Comparison of ENCODE assay signal across 15 mouse cellular contexts in genomic region chr11:114194055-114194706, GRCm38 (mm10).
DNase-seq lines count a peak whose midpoint lies in the region; TF ChIP-seq lines count a peak whose summit lies in the region.
"Had no signal": no experiment of that assay in that cellular context is flagged by ENCODE, and none has a peak within 500 bp of the region (broad histone marks: within the 10 kb centered on the region; RNA-seq: fewer than 3 reads in every experiment).

No protein-coding gene starts in this region.

- H3K27ac ChIP-seq in layer of hippocampus, adult 2 months, result no peak overlapping the region
- H3K27ac ChIP-seq in embryonic facial prominence, embryonic 10.5 days (replicated peaks), result peak overlapping the region; percentile 35; the same call in 1 of the 2 replicates
- H3K27ac ChIP-seq: gastrocnemius, adult 2 months; intestine, embryonic 15.5 days had no signal

- H3K4me3 ChIP-seq in layer of hippocampus, adult 2 months, result no peak overlapping the region
- peak overlapping the region; percentile 21; the same call in 1 of the 2 replicates for H3K4me3 ChIP-seq in embryonic facial prominence, embryonic 10.5 days
- H3K4me3 ChIP-seq: gastrocnemius, adult 2 months; intestine, embryonic 15.5 days had no signal

- H3K36me3 ChIP-seq in embryonic facial prominence, embryonic 10.5 days (replicated peaks), result no peaks in the 10 kb centered on the region
- H3K36me3 ChIP-seq: intestine, embryonic 15.5 days had no signal

- WGBS in embryonic facial prominence, embryonic 10.5 days, result 47% methylated on average over 16 of the region's 16 CpGs

- intact Hi-C loops in left cerebral cortex, postnatal 25 days (cut with DNase I), result no loop called here

- peaks cover 11% of the 10 kb centered on the region for H3K9me3 ChIP-seq in embryonic facial prominence, embryonic 10.5 days
- H3K9me3 ChIP-seq: intestine, embryonic 15.5 days had no signal

- H3K27me3 ChIP-seq in embryonic facial prominence, embryonic 10.5 days (replicated peaks; ENCODE audit: low read depth, poor library complexity, severe bottlenecking), result no peaks in the 10 kb centered on the region
- H3K27me3 ChIP-seq: intestine, embryonic 15.5 days had no signal

- DNase-seq in embryo, embryonic 10 days (ENCODE audit: low spot score), result peak; percentile 46
- no peak for DNase-seq in embryo, embryonic 11 days
- no peak for DNase-seq in layer of hippocampus, adult 2 months (ENCODE audit: low spot score in 2 of 2)
- no peak for DNase-seq in layer of hippocampus, postnatal 36 days
- DNase-seq in A20 (ENCODE audit: low read depth, low spot score), result peak; percentile 49
- DNase-seq in embryonic facial prominence, embryonic 10.5 days (ENCODE audit: low spot score), result peak; percentile 38
- DNase-seq in gastrocnemius, postnatal 10 days, result no peak
- DNase-seq in left cerebral cortex, postnatal 25 days (ENCODE audit: low spot score in 2 of 2), result no peak
- DNase-seq: cerebellum, adult 9-11 months; gastrocnemius, adult 2 months; left cerebral cortex, postnatal 4 days; lung, adult 18-20 months; midbrain, embryonic 14.5 days; thymus, adult 2 months had no signal

- peaks cover 49% of the 10 kb centered on the region for H3K4me1 ChIP-seq in embryonic facial prominence, embryonic 10.5 days

- TF ChIP-seq CTCF in layer of hippocampus, adult 2 months (conservative IDR thresholded peaks at IDR 0.05), result peak; percentile 39

Comparison
In these comparisons a context has a peak if more than half of its experiments do, and no peak if none do; other contexts are left out.
1. DNase-seq: peak in embryo, embryonic 10 days (single experiment), A20 (single experiment) and embryonic facial prominence, embryonic 10.5 days (single experiment); none in embryo, embryonic 11 days (single experiment), layer of hippocampus, adult 2 months (0 of 2), layer of hippocampus, postnatal 36 days (0 of 2), gastrocnemius, postnatal 10 days (single experiment) and left cerebral cortex, postnatal 25 days (0 of 2).